Mouse (Mus musculus) hindbrain, embryonic 10.5 days (tissue): ENCODE data around the gene Osbpl11. TPM values are rescaled to one million over a fixed set of nuclear protein-coding genes. Genes with fewer than 3 reads are reported as not detected.
"Not testable (repeated sequence)": the region's sequence is repeated elsewhere in the genome, so short reads cannot be mapped to it uniquely, and the experiment has no call there.

Experiments
- DNase-seq: peaks from one replicate; pipeline ENCODE4 v3.0.0-alpha.2; 2017; ENCODE audit warnings: low spot score
- H3K27ac ChIP-seq: fragments of 300-500 bp; sonication (generic); 2 replicates; pipeline ENCODE4 v1.5.1; 2016; ENCODE audit warnings: mild to moderate bottlenecking, moderate library complexity
- H3K27me3 ChIP-seq: fragments of 300-500 bp; sonication (generic); 2 replicates; pipeline ENCODE4 v1.6.1; 2016; ENCODE audit warnings: mild to moderate bottlenecking; ENCODE audit not compliant: poor library complexity, insufficient read depth, severe bottlenecking
- H3K36me3 ChIP-seq: fragments of 300-500 bp; sonication (generic); 2 replicates; pipeline ENCODE4 v1.6.1; 2016; ENCODE audit warnings: mild to moderate bottlenecking, moderate library complexity
- H3K4me1 ChIP-seq: fragments of 300-500 bp; sonication (generic); replicated peaks from 2 replicates; pipeline ENCODE4 v1.6.1; 2016; ENCODE audit warnings: mild to moderate bottlenecking
- H3K4me3 ChIP-seq: fragments of 300-500 bp; sonication (generic); 2 replicates; pipeline ENCODE4 v1.5.1; 2016; ENCODE audit warnings: mild to moderate bottlenecking, moderate library complexity
- H3K9me3 ChIP-seq: fragments of 300-500 bp; sonication (generic); 2 replicates; pipeline ENCODE4 v1.6.1; 2016; ENCODE audit warnings: mild to moderate bottlenecking, moderate library complexity
- WGBS: fragments of 180-500 bp; shearing (Covaris S2); methylation state at CpG from one replicate; pipeline ENCODE4 v1.1.7; 2016; 5-methylcytosine and 5-hydroxymethylcytosine counted together
- polyA plus RNA-seq: library from polyadenylated mRNA; unstranded; fragments of >200 nt; fragmentation: Nextera tagmentation; extraction: Ambion mirVana; gene quantifications from 2 replicates; pipeline ENCODE4 v1.2.1, GENCODE M21; 2016

Gene Osbpl11
- polyA plus RNA-seq, 1 experiment from 2014 or later = 23.2 TPM

DNA sequence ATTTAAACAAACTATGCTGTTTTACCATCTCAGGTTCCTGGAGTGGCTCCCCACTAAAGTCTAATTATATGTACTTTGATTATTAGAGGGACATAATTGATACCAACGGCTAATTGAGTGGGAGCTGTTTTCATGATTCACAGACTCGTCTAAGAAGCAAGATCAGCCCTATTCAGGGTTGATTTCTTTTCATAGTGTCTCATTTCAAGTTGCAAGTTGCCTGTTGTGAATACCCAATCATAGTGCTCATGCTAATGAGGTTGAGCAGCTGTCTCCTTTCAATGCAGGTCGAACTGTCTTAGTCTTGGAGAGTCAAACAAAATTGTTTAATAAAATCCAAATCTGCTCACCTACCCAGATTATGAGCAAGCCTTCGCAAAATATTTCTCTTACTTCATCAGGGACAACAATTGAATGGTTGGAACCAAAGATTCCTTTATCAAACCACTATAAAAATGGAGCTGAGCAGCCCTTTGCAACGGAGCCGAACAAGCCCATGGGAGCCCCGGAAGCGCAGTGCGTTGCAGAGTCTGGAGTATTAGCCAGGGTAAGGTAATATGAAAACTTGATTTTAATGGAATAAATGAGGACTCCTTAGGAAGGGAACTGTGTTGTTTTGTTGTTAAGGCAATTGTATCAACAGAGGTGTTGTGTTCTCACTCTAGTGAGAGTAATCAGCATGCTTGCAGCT is 31.6 kb downstream of the Osbpl11 start:
- DNase-seq = no peak
- no peak overlapping the region for H3K4me3 ChIP-seq
- no peak overlapping the region for H3K27ac ChIP-seq
- H3K27me3 ChIP-seq = no peaks in the 10 kb centered on the region
- 82% methylated on average over 9 of the region's 9 CpGs for WGBS
- H3K36me3 ChIP-seq = peaks cover 84% of the 10 kb centered on the region
- 0 out of 2 replicates have a peak, but pooled peaks cover 2% of the 10 kb centered on the region for H3K4me1 ChIP-seq
- H3K9me3 ChIP-seq = no peaks in the 10 kb centered on the region

DNA sequence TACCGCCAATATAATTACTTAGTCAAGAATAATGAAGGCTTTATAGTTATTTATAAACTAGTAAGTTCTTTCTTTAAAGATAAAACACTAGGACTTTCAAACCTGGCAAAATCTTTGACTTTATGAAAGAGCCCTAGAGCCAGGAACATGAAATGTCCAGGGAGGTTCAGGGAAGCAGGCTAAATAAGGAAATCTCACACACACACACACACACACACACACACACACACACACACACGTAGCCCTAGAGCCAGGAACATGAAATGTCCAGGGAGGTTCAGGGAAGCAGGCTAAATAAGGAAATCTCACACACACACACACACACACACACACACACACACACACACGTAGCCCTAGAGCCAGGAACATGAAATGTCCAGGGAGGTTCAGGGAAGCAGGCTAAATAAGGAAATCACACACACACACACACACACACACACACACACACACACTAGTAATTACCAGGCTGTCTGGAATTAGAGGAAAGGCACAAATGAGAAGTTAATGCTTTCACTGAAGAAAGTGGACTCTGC is 32.7 kb downstream of the Osbpl11 start:
- H3K27me3 ChIP-seq, H3K4me1 ChIP-seq, H3K4me3 ChIP-seq, H3K9me3 ChIP-seq, H3K27ac ChIP-seq, DNase-seq: not testable (repeated sequence)
- WGBS = 91% methylated on average over 3 of the region's 3 CpGs
- peaks cover 82% of the 10 kb centered on the region for H3K36me3 ChIP-seq

DNA sequence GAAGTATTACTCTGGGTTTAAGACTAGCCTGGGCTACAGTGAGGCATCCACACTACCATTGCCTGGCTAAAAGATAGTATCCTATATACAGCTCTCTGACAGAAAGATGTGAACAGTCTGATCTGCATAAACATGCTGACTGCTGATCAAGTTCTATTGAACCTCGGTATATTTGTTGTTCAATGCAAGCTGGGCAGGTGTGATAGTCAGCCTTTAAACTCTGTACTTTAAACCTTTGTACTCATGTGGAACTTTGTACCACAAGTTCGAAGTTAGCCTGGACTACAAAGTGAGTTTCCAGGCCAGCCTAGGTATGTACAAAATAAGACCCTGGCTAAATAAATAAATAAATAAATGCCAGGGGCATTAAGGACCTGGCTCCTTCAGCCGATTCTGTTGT is 37.6 kb downstream of the Osbpl11 start:
- Histone ChIP-seq H3K4me1 (no peaks in the 10 kb centered on the region), H3K4me3 (no peak overlapping the region), H3K27ac (no peak overlapping the region), H3K9me3 (no peaks in the 10 kb centered on the region), H3K36me3 (peaks cover 78% of the 10 kb centered on the region), H3K27me3 (no peaks in the 10 kb centered on the region)
- DNase-seq = no peak
- 94% methylated on average over 3 of the region's 3 CpGs for WGBS

DNA sequence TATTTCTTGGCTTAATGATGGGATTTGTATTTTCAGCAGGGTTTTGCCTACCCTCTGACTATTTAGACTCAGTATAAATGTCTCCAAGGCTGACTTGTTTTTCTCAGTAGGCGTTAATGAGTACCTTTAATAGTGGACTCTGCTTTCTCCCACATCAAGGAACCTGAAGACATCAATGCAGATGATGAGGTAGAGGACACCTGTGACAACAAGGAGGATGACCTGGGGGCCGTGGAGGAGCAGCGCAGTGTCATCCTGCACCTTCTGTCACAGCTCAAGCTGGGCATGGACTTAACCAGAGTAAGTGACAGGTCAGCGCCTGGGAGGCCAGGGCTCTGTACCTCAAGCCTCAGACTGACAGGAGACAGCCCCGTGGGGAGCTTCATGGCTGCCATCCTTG is 39.5 kb downstream of the Osbpl11 start:
- Histone ChIP-seq H3K27me3 (no peaks in the 10 kb centered on the region), H3K9me3 (no peaks in the 10 kb centered on the region), H3K4me1 (no peaks in the 10 kb centered on the region), H3K27ac (no peak overlapping the region), H3K36me3 (peaks cover 81% of the 10 kb centered on the region), H3K4me3 (no peak overlapping the region)
- 93% methylated on average over 5 of the region's 5 CpGs for WGBS
- DNase-seq = no peak

GRCm38 (mm10) chr16:33234128-33234527 is 49.3 kb downstream of the Osbpl11 start:
- Histone ChIP-seq H3K36me3 (peaks cover 91% of the 10 kb centered on the region), H3K4me3 (no peak overlapping the region), H3K4me1 (no peaks in the 10 kb centered on the region; the same call in 1 of the 2 replicates), H3K27ac (no peak overlapping the region), H3K27me3 (no peaks in the 10 kb centered on the region), H3K9me3 (no peaks in the 10 kb centered on the region)
- no peak for DNase-seq
- WGBS = 84% methylated on average over 12 of the region's 12 CpGs

GRCm38 (mm10) chr16:33236151-33236550 is 51.3 kb downstream of the Osbpl11 start:
- 93% methylated on average over 6 of the region's 6 CpGs for WGBS

DNA sequence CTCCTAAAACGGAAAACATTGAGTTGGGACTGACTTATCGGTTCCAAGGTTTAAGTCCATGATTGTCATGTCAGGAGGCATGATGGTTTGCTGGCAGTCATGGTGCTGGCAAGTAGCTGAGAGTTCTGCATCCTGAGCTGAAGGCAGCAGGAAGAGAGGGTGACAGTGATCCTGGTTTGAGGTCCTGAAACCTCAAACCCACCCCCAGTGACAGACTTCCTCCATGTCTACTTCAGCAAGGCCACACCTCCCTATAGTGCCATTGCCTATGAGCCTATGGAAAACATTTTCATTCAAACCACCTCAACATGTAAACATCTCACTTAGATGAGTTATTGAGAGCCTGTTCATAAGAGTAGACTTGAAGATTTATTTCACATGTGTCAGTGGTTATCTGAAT is 54.4 kb downstream of the Osbpl11 start:
- 93% methylated on average over 2 of the region's 2 CpGs for WGBS
- peaks cover 99% of the 10 kb centered on the region for H3K36me3 ChIP-seq
- H3K4me1 ChIP-seq = no peaks in the 10 kb centered on the region; the same call in 1 of the 2 replicates
- no peak overlapping the region for H3K27ac ChIP-seq
- H3K9me3 ChIP-seq = no peaks in the 10 kb centered on the region
- H3K4me3 ChIP-seq = no peak overlapping the region
- H3K27me3 ChIP-seq = no peaks in the 10 kb centered on the region
- DNase-seq = no peak

More at GRCm38 (mm10) chr16:33236151-33236550, 51.3 kb downstream of the Osbpl11 start:
- no peak for DNase-seq
- no peaks in the 10 kb centered on the region; the same call in 1 of the 2 replicates for H3K4me1 ChIP-seq
- H3K27me3 ChIP-seq = no peaks in the 10 kb centered on the region
- peaks cover 93% of the 10 kb centered on the region for H3K36me3 ChIP-seq
- H3K27ac ChIP-seq = no peak overlapping the region
- no peak overlapping the region for H3K4me3 ChIP-seq
- no peaks in the 10 kb centered on the region for H3K9me3 ChIP-seq

DNA sequence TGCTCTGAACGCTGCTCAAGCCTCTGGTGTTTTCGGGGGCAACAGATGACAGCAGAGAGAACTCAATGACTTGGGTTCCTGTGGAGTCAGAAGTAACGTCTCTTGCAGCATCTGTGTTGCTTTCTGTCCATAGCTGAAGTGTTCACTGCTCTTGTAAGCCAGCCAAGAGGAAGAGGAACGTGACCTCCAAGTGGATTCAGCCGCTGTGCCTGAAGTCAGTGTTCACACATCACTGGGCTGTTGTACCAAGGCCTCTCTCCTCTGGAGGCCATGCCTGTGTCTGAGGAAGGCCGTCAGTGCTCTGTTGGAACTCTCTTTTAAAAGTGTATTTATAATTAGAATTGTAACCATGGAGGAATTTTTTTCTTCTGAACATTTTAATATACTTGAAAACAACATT is 57.2 kb downstream of the Osbpl11 start:
- Histone ChIP-seq H3K9me3 (no peaks in the 10 kb centered on the region), H3K4me3 (no peak overlapping the region), H3K27ac (no peak overlapping the region), H3K27me3 (no peaks in the 10 kb centered on the region), H3K36me3 (peaks cover 90% of the 10 kb centered on the region), H3K4me1 (no peaks in the 10 kb centered on the region)
- WGBS = 85% methylated on average over 6 of the region's 6 CpGs
- DNase-seq = no peak

DNA sequence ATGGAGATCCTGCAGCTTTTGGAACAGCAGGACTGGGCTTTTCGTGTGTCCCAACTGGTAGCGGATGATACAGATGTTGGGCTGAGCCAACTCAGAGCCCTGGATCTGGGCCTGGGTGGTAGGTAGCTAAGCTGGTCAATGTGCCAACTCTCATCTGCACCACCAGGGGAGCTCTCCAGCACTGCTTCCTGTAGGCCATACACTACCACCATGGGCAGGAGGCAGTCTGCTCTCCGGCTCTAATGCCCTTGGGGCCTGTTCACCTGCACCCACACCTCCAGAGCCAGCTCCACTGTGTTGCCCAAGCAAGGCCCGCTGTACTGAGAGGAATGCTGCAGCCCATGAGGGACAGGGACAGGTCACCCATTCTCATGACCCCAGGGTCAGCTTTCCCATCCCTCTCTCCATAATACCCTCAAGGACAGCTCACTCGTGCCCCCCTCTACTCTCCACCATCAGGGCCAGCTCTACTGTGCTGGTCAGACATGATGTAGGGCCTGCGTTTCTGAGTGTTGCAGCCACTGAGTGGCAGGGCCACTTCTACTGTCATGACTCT is 59.3 kb downstream of the Osbpl11 start:
- WGBS = 90% methylated on average over 6 of the region's 6 CpGs
- Histone ChIP-seq H3K4me3 (no peak overlapping the region), H3K27me3 (no peaks in the 10 kb centered on the region), H3K27ac (no peak overlapping the region), H3K36me3 (peaks cover 74% of the 10 kb centered on the region), H3K4me1 (no peaks in the 10 kb centered on the region), H3K9me3 (no peaks in the 10 kb centered on the region)
- DNase-seq = no peak

DNA sequence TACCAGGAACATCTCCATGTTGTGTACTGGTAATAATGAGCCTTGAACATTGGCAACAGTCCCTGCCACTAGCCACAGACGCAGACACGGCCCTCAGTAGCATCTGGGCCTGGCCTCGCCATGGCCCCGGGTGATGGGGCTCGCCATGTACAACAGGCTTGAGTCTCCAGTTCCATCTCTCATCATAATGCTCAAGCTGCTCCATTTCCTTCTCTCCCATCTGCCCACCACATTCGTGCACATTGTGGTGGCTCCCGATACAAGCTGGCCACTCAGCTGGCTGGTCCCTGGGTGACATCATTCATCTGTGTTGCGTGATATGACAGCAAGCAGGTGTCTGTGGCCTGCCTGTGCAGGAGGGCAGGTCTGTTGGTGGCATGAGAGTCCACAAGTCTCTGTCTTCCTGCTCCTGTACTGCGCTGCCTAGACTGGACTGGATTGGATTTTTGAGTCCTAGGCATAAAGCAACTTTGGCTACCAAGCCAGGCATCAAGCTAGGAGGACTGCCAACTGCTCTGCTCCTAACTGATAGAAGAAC is 60.1 kb downstream of the Osbpl11 start:
- H3K27ac ChIP-seq = no peak overlapping the region
- no peak overlapping the region for H3K4me3 ChIP-seq
- WGBS = 94% methylated on average over 9 of the region's 9 CpGs
- no peaks in the 10 kb centered on the region for H3K27me3 ChIP-seq
- DNase-seq = no peak
- no peaks in the 10 kb centered on the region for H3K4me1 ChIP-seq
- H3K36me3 ChIP-seq = peaks cover 66% of the 10 kb centered on the region
- no peaks in the 10 kb centered on the region for H3K9me3 ChIP-seq

GRCm38 (mm10) chr16:33246526-33246925 is 61.7 kb downstream of the Osbpl11 start:
- H3K9me3 ChIP-seq = no peaks in the 10 kb centered on the region
- no peak overlapping the region for H3K4me3 ChIP-seq
- no peak overlapping the region for H3K27ac ChIP-seq
- no peaks in the 10 kb centered on the region for H3K27me3 ChIP-seq
- no peak for DNase-seq
- WGBS = 83% methylated on average over 5 of the region's 5 CpGs
- peaks cover 6% of the 10 kb centered on the region for H3K4me1 ChIP-seq
- H3K36me3 ChIP-seq = peaks cover 51% of the 10 kb centered on the region

DNA sequence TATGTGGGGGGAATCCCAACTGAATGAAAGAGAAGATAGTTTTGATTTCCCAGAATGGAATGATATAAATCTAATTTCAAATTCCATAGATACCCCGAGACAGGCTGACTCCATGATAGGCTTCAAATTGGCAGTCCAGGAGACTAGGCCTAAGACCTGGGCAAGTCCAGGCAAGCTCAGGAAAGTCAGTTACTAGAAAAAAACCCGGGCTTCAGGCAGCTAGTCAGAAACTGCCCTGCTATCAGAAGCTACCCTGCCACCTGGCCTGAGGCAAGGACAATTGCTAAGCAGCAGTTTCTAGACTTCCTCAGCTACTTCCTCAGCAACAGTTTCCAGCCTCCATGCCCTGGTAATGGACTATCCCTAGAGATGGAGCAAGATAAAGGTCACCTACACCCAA is 62.1 kb downstream of the Osbpl11 start:
- 84% methylated on average over 2 of the region's 2 CpGs for WGBS
- H3K4me1 ChIP-seq = peaks cover 9% of the 10 kb centered on the region
- no peak for DNase-seq

DNA sequence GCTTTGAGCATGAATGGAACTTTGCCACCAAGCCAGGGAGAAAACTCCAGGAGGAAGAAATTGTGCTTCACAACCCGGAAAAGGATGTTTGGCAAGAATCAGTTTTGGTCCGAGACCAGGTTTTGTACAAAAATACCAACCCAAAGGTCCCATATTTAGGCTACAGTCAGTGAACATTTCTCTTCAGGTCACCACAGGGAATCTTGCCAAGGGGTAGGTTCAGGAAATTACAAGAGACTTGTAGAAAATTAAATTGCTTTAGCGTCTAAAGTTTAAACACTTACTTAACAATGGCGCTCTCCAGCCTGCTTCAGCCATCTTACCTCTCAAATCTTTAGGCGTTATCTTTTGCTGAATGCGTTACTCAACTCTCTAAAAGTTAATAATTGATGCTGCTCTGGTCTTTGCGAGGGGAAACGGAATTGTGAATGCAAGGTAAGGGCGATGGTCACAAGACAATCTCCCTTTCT is 65.8 kb downstream of the Osbpl11 start:
- H3K27ac ChIP-seq = peak overlapping the region; percentile 95
- DNase-seq = no peak
- H3K36me3 ChIP-seq = peaks cover 17% of the 10 kb centered on the region
- H3K9me3 ChIP-seq = no peaks in the 10 kb centered on the region
- no peaks in the 10 kb centered on the region for H3K27me3 ChIP-seq
- peak overlapping the region; percentile 99 for H3K4me3 ChIP-seq
- WGBS = 26% methylated on average over 9 of the region's 9 CpGs
- H3K4me1 ChIP-seq = peaks cover 16% of the 10 kb centered on the region

More for the DNA sequence above, 62.1 kb downstream of the Osbpl11 start:
- H3K9me3 ChIP-seq = no peaks in the 10 kb centered on the region
- H3K4me3 ChIP-seq = no peak overlapping the region
- H3K36me3 ChIP-seq = peaks cover 46% of the 10 kb centered on the region
- H3K27ac ChIP-seq = no peak overlapping the region
- H3K27me3 ChIP-seq = no peaks in the 10 kb centered on the region
